Mouse (Mus musculus): ENCODE measurements around the gene Tmem37. TPM values are rescaled to one million over a fixed set of nuclear protein-coding genes. Genes with fewer than 3 reads are reported as not detected.
A peak's percentile ranks its signal among the peaks of the same experiment; 100 is the strongest.

Tmem37 gene
- total RNA-seq, 2 experiments from 2014 or later, result 9.3 to 12.8 TPM

DNA sequence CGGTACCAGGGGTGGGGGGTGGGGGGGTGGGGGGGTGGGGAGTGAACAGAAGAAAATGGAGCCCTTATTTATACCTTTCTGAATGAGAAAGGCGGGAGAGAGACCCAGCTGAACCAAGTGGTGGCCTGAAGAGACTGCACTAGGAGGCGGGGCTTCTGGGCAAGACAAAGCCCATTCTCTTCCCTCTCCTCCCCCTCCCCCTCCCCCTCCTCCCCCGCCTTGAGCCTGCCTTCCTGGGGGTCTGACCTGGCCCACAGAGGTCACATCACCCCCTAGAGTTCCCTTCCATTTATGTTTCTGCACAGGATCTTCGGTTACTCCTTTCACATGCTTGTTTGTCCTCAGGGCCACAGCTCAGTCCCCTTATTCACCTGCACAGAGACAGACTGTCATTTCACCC lies 15.3 kb upstream of the Tmem37 start:
- no peak overlapping the region for H3K4me3 ChIP-seq
- H3K27ac ChIP-seq, result no peak overlapping the region
- TF ChIP-seq CTCF (IDR thresholded peaks at IDR 0.05), result no peak
- intact Hi-C loops (cut with DNase I), result no loop called here
- no peak for DNase-seq

DNA sequence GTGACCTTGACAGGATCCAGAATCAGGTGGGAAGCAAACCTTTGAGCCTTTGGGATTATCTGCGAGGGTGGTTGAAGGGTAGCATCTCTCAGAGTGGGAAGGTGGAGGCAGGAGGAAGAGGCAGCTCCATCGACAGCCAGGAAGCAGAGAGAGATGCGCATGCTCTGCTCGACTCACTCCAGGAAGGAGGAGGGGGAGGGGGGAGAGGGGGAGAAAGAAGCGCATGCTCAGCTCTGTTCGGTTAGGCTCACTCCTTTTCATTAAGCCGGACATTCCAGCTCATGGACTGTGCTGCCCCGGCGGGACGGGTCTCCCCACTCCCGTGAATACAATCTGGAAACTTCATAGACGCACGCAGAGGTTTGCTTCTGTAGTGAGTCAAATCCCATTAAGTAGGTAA lies 12.8 kb upstream of the Tmem37 start:
- Histone ChIP-seq H3K4me3 (no peak overlapping the region), H3K27ac (no peak overlapping the region)
- no peak for DNase-seq
- no peak for TF ChIP-seq CTCF (IDR thresholded peaks at IDR 0.05)
- intact Hi-C loops (cut with DNase I), result no loop called here

DNA sequence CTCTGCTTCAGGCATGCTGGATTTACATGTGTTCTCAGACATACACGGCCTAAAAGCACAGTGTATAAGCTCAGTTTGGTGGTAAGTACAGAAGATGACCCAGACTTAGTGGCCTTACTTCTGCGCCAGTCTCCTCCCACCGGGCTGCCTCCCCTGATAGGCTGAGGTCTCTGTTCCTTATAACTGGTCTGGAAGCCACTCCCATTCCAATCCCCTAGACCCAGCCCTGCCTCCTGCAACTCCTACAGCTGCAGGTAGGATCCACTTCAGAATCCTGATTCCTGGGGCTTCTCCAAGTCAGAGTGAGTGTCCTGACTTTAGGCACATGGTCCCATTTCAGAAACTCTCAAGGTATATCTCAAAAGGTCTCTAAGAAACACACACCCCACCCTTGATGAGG lies 11.8 kb upstream of the Tmem37 start:
- Histone ChIP-seq H3K4me3 (no peak overlapping the region), H3K27ac (no peak overlapping the region)
- intact Hi-C loops (cut with DNase I), result no loop called here
- no peak for TF ChIP-seq CTCF (IDR thresholded peaks at IDR 0.05)
- no peak for DNase-seq

DNA sequence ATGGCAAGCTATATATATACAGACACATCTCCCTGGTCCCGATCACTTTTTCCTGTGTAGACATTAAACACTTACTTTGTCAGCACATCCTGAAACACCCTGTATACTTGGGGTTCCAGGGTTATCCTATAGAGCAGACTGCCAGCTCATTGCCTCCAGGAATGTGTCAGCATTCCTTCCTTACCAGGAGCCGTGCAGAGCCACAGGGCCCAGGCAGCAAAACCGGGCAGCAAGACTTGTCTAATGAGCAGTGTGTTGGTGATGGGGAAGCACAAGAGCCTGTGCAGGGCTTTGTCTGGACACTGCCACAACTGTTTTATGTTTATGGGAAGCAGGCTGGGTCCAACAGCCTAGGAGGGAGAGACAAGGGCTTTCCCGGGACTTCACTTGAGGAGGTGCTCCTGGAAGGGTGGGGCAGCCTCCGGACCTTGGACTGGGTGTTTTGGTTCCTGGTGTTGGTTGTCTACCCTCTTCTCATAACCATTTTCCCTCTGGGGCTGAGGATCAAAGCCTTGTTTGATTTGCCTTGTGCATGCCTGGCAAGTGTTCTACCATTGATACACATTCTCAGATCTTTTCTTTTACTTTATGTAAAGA lies 10.1 kb upstream of the Tmem37 start:
- TF ChIP-seq CTCF (IDR thresholded peaks at IDR 0.05), result no peak
- H3K4me3 ChIP-seq, result no peak overlapping the region
- H3K27ac ChIP-seq, result no peak overlapping the region
- intact Hi-C loops (cut with DNase I), result no loop called here
- no peak for DNase-seq

DNA sequence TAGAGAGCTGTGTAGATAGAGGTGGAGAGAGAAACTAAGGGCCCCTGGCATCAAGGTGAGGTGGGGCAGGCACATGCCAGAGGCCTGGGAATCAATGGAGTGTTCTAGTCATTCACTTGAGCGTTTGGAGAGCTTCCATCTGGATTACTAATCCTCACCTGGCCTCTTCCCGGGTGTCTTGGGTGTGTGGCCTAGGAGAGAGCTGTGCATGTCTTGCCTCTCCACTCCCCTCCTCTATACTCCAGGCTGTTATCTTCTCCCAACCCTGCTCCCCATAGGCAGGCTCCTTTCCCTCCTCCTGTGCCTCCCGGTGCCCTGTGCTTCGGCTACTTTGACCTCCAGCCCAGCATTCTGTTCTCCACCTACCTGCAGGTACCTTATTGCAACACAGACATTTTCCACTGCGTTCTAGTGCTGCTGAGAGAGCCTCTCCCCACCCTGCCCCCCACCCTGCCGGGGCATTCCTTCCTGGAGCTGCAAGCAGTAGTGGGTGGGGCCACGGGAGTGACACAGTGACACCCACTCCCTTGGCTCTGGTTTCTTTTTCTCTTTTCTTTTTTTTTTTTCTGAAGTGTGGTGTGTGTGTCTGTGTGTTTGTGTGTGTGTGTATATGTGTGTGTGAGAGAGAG lies 9.2 kb upstream of the Tmem37 start:
- no peak for TF ChIP-seq CTCF (IDR thresholded peaks at IDR 0.05)
- DNase-seq, result no peak
- H3K27ac ChIP-seq, result no peak overlapping the region
- H3K4me3 ChIP-seq, result no peak overlapping the region
- intact Hi-C loops (cut with DNase I), result no loop called here

DNA sequence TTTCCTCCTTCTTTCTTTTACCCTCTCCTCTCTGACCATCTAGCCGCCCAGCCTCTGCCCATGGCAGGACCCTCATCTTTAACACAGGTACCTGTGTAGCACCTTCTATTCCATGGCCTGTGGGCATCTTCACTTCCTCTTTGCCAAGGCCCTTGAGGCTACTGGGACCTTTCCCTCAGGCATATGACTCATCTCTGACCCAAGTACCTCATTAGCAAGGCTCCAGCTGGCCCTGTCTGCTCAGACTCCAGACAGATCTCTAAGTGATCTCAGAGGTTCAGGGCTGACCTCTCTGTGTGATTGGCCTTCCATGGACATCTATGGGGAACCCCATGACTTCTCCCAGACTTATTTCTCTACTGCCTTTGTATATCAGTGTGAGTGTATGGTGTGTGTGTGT lies 6.8 kb upstream of the Tmem37 start:
- intact Hi-C loops (cut with DNase I), result no loop called here
- no peak for TF ChIP-seq CTCF (IDR thresholded peaks at IDR 0.05)
- DNase-seq, result no peak
- Histone ChIP-seq H3K27ac (no peak overlapping the region), H3K4me3 (no peak overlapping the region)

DNA sequence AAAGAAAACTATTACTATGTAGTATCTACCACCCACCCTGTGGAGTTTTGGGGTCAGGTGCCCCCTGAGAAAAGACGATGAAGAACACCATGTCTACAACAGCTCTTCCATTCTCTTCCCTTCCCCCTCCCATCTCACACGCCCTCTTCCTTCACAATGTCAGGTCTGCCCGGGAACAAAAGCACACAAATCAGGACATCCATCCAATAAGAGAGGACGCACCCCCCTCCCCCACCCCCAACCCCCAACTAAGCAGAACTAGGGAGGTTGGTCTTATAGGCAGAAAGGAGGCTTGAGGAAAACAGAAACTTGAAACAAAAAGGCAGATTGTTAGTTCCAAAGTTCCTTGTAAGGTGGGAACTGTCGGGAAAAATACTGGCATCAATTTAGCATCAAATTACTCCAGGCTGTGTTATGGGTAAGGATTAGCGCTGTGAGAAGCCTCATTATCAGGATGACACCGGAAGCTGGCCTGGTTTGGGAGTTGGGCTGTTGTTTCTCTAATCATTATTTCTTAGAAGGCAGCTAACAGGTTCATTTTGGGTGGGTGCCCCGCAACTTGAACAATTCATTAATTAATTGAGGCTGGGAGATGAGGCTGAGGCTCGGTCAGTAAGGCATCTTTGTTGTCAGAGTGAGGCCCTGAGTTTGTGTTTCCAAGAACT lies 4.0 kb upstream of the Tmem37 start:
- intact Hi-C loops (cut with DNase I), result no loop called here
- Histone ChIP-seq H3K4me3 (no peak overlapping the region), H3K27ac (no peak overlapping the region)
- no peak for TF ChIP-seq CTCF (IDR thresholded peaks at IDR 0.05)
- no peak for DNase-seq

DNA sequence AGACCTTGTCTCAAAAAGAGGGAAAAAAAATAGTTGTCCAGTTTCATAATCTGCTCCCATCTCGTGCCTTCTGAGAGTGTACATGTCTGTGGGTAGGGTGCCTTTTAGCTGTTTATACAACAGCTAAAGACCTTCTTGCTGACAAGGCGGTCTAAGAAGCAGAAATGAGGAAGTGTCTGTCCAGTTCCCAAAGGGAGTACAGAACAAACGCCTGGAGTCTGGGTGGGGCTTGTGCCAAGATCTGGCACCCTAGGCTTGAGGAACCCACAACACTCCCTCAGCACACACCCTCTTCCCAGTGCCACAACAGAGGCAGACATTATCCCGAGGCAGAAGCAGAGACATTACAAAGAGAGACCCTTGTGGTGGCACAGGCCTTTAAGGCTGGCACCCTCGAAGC lies 1.6 kb upstream of the Tmem37 start:
- no peak overlapping the region for H3K4me3 ChIP-seq
- peak; percentile 53 for DNase-seq
- intact Hi-C loops (cut with DNase I), result no loop called here
- peak overlapping the region; percentile 21; the same call in 1 of the 2 replicates for H3K27ac ChIP-seq
- TF ChIP-seq CTCF (IDR thresholded peaks at IDR 0.05), result no peak

DNA sequence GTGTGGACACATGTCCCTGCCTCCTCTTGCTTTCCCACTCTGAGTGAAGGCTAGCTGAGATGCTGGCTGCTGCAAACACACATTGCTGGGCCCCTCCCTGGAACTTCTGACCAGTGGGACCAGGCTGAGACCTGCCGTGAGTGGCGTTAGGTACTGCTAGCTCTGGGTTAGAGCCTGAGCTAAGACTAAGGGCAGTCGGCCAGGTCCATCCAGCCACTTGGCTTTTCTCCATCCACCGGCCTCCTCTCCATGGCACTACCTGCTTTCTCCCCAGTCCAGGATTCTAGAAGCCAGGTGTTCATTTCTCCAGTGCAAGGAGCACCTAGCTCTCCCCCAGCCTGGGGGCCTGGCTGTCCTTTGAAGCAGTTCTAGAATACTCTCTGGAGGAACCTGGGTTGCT lies 1.1 kb upstream of the Tmem37 start:
- Histone ChIP-seq H3K4me3 (no peak overlapping the region), H3K27ac (peak overlapping the region; percentile 43)
- peak; percentile 31 for DNase-seq
- intact Hi-C loops (cut with DNase I), result no loop called here
- no peak for TF ChIP-seq CTCF (IDR thresholded peaks at IDR 0.05)

DNA sequence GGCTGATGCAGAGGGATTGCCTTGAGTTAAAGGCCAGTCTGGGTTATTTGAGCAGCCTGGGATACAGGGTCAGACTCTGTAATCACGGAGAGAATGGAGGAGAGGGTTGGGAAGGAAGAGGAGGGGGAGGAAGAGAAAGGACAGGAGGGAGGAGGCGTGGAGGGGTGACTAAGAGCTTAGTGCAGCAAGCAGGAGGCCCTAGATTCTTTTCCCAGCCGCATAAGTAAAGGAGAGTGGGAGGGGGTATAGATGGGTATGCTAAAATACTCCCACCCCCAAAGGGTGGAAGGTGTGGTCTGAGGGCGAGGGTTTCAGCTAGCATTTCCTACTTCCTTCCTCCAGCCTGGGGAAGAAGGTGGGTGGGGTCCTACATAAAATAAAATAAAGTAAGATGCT lies 431 bp upstream of the Tmem37 start:
- DNase-seq, result no peak
- intact Hi-C loops (cut with DNase I), result no loop called here
- H3K4me3 ChIP-seq, result peak overlapping the region; percentile 70
- peak overlapping the region; percentile 73 for H3K27ac ChIP-seq
- TF ChIP-seq CTCF (IDR thresholded peaks at IDR 0.05), result no peak

DNA sequence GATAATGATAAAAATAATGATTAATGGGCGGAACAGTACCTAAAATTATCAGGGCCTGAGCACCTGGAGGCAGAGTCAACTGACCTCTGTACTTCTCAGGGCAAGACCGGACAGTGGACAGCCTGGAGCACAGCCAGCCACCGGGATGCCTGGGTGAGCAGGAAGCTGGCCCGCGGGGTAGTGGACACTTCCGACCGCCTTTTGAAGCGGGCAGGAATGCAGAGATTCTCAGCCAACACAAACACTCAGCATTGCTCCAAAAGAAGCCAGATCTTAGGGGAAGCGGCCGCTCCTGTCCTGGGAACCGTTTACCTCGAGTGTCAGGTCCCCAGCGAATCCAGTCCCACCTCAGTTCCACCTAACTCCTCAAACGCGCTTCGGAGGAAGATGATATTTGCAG lies 974 bp downstream of the Tmem37 start:
- Histone ChIP-seq H3K27ac (peak overlapping the region; percentile 73), H3K4me3 (peak overlapping the region; percentile 70)
- intact Hi-C loops (cut with DNase I), result no loop called here
- TF ChIP-seq CTCF (IDR thresholded peaks at IDR 0.05), result no peak
- DNase-seq, result peak; percentile 71

DNA sequence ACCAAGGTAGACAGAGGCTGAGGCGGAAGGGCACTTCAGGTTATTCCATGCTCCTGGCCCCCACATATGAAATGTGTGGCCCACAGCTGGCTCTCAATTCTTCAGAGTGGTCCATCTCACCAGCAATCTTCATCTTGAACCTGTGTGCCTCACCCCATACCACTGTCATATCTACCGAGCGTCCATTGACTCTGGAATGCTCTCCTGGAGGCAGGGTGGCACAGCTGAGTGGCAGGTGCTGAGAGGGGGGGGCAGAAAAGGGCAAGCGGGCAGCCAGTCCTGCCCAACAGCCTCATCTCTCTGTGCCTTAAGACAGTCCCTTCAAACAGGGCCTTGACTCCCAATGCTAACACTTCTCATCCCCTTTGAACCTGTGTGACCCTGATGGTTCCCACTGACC lies 2.7 kb downstream of the Tmem37 start:
- H3K27ac ChIP-seq, result no peak overlapping the region
- no peak overlapping the region for H3K4me3 ChIP-seq

DNA sequence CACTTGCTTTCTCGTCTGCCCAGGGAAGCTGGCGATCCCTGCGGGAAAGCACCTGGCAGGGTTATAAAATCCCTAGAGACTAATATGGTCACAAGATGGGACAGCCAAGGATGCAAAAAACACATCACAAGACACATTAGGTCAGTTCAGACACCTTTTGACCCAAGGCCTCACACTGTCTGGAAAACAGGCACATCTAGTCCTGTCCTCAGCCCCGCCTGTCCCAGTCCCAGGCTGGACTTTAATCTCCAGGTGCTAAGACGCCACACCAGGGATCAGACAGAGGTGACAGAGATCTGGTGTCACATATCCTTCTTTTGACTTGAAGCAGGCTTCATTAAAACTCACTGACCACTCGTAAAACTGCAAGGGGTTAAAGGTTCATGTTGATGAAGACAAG lies 3.7 kb downstream of the Tmem37 start:
- no peak for TF ChIP-seq CTCF (IDR thresholded peaks at IDR 0.05)
- H3K4me3 ChIP-seq, result no peak overlapping the region
- no peak overlapping the region for H3K27ac ChIP-seq
- intact Hi-C loops (cut with DNase I), result no loop called here
- DNase-seq, result no peak

More for the DNA sequence above, 2.7 kb downstream of the Tmem37 start:
- intact Hi-C loops (cut with DNase I), result no loop called here
- no peak for DNase-seq
- no peak for TF ChIP-seq CTCF (IDR thresholded peaks at IDR 0.05)

DNA sequence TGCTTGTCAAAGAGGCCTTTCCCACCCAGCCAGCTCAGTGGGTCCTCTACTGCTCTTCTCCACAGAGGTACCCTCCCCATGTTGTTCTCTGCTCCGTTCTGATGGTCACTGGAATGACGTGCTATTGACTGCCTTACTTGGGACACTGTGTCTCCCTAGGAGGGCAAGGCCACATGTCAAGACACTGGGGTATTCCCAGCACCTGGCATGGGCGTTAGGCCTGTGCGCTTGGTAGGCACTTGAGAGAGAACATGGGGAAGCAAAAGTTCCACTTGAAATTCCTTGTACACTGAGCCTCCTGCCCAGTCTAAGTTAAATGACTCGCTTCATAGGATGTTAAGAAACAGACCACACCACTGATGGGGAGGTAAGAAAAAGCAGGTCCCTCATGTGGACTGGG lies 4.8 kb downstream of the Tmem37 start:
- Histone ChIP-seq H3K4me3 (no peak overlapping the region), H3K27ac (no peak overlapping the region)
- intact Hi-C loops (cut with DNase I), result no loop called here
- DNase-seq, result no peak
- TF ChIP-seq CTCF (IDR thresholded peaks at IDR 0.05), result no peak
